Mouse (Mus musculus): ENCODE measurements around the gene Fras1. TPM values are rescaled to one million over a fixed set of nuclear protein-coding genes. Genes with fewer than 3 reads are reported as not detected.

Fras1 gene
- total and polyA plus RNA-seq, 3 experiments, result 2.1 to 5.8 (median 5.4) TPM

DNA sequence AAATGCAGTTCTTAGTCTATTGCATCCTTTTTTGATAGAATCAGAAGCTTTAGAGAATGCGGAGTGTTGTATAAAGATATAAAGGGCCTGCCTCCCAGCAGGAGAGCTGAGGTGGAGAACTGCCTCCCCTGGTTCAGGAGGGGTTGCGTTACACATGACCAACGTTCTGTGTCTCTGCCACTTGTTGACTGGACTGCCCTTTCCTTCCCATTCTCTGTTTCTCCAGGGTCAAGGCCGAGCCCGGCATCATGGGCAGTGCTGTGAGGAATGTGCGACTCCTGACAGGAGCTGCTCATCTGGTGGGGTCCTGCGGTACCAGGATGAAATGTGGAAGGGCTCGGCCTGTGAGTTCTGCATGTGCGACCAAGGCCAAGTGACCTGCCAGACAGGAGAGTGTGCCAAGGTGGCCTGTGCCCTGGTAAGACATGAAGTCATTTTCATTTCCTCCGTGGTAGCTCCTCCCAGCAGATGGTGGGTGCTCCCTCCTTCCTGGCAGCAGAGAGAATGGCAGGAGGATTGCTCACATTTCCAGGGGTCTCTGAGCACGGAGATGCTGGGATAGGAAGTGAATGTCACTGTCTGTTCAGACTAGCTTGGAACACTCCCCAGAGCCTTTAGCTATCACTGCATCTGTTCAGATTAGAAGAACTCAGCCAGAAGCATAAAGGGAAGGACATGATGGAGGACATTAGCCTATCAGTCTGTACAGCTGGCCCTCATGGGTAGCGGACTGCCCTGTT is 181.4 kb downstream of the Fras1 start:
- Histone ChIP-seq H3K4me1 (ENCODE audit: control insufficient read depth in 1 of 2, insufficient read depth in 2 of 2) (peaks cover 0 to 26% of the 10 kb centered on the region in 2 experiments; a peak in 2 of 4 replicates), H3K27ac (ENCODE audit: insufficient read depth, low read depth) (no peak overlapping the region), H3K9me3 (replicated peaks; ENCODE audit: low read length) (no peaks in the 10 kb centered on the region), H3K36me3 (replicated peaks in 1 of 2; ENCODE audit: control insufficient read depth in 1 of 2, insufficient read depth in 1 of 2, low read length in 1 of 2) (peaks cover 0 to 16% of the 10 kb centered on the region in 2 experiments), H3K4me2 (ENCODE audit: insufficient read depth, low read depth, poor library complexity, severe bottlenecking) (no peak overlapping the region), H3K4me3 (replicated peaks in 1 of 3; ENCODE audit: low read depth in 2 of 3, low read length in 2 of 3, poor library complexity in 1 of 3) (no peak overlapping the region), H3K9ac (ENCODE audit: insufficient read depth, low read depth) (no peak overlapping the region), H3K79me2 (replicated peaks; ENCODE audit: control insufficient read depth, extremely low read depth, insufficient read depth, poor library complexity, severe bottlenecking) (no peaks in the 10 kb centered on the region), H3K27me3 (replicated peaks) (no peaks in the 10 kb centered on the region)
- dilution Hi-C loops (cut with MboI; ENCODE audit: extremely low pct_ligation_motif_present, extremely low pct_unique_long_range_greater_than_20kb, low sequenced_read_pairs), result no loop called here
- DNase-seq (ENCODE audit: extremely low read depth), result no peak
- TF ChIP-seq PAX5 (IDR thresholded peaks at IDR 0.05; ENCODE audit: low read length) (no peak), TBP (conservative IDR thresholded peaks at IDR 0.05; ENCODE audit: low read depth, low read length) (no peak), GABPA (IDR thresholded peaks at IDR 0.05; ENCODE audit: insufficient replicate concordance, low read depth, low read length) (no peak), JUND (conservative IDR thresholded peaks at IDR 0.05; ENCODE audit: low read depth, low read length) (no peak)
- in situ Hi-C loops (cut with MboI; ENCODE audit: low pct_ligation_motif_present, low pct_unique_long_range_greater_than_20kb, low sequenced_read_pairs), result no loop called here

GRCm38 (mm10) chr5:96558049-96558804 is 184.5 kb downstream of the Fras1 start:
- dilution Hi-C loops (cut with MboI; ENCODE audit: extremely low pct_ligation_motif_present, extremely low pct_unique_long_range_greater_than_20kb, low sequenced_read_pairs) (no loop called here), in situ Hi-C loops (cut with MboI; ENCODE audit: low pct_ligation_motif_present, low pct_unique_long_range_greater_than_20kb, low sequenced_read_pairs) (no loop called here)
- no peak for TF ChIP-seq MYC (IDR thresholded peaks at IDR 0.05; ENCODE audit: low read depth, low read length)
- no peak for TF ChIP-seq TCF12 (IDR thresholded peaks at IDR 0.05; ENCODE audit: low read depth, low read length)
- TF ChIP-seq POLR2A (IDR thresholded peaks at IDR 0.05; ENCODE audit: low read depth, low read length), result no peak
- TF ChIP-seq ZNF384 (IDR thresholded peaks at IDR 0.05; ENCODE audit: low read depth, low read length), result no peak
- TF ChIP-seq NELFE (IDR thresholded peaks at IDR 0.05; ENCODE audit: low read depth, low read length), result no peak
- no peak for TF ChIP-seq ELF1 (IDR thresholded peaks at IDR 0.05; ENCODE audit: low read depth, low read length)
- no peak for TF ChIP-seq UBTF (IDR thresholded peaks at IDR 0.05; ENCODE audit: low read depth, low read length)
- no peak for TF ChIP-seq ZKSCAN1 (IDR thresholded peaks at IDR 0.05; ENCODE audit: borderline replicate concordance, low read depth, low read length)
- no peak for TF ChIP-seq SMC3 (IDR thresholded peaks at IDR 0.05; ENCODE audit: low read depth, low read length)
- TF ChIP-seq USF1 (IDR thresholded peaks at IDR 0.05; ENCODE audit: low read depth, low read length), result no peak
- Histone ChIP-seq H3K4me3 (replicated peaks in 1 of 3; ENCODE audit: low read depth in 2 of 3, low read length in 2 of 3, poor library complexity in 1 of 3) (no peak overlapping the region), H3K4me2 (ENCODE audit: insufficient read depth, low read depth, poor library complexity, severe bottlenecking) (no peak overlapping the region), H3K36me3 (replicated peaks in 1 of 2; ENCODE audit: control insufficient read depth in 1 of 2, insufficient read depth in 1 of 2, low read length in 1 of 2) (peaks cover 0 to 15% of the 10 kb centered on the region in 2 experiments), H3K9ac (ENCODE audit: insufficient read depth, low read depth) (no peak overlapping the region), H3K9me3 (replicated peaks; ENCODE audit: low read length) (no peaks in the 10 kb centered on the region), H3K27ac (ENCODE audit: insufficient read depth, low read depth) (no peak overlapping the region), H3K4me1 (ENCODE audit: control insufficient read depth in 1 of 2, insufficient read depth in 2 of 2) (peaks cover 0 to 26% of the 10 kb centered on the region in 2 experiments; a peak in 2 of 4 replicates), H3K27me3 (replicated peaks) (no peaks in the 10 kb centered on the region), H3K79me2 (replicated peaks; ENCODE audit: control insufficient read depth, extremely low read depth, insufficient read depth, poor library complexity, severe bottlenecking) (no peaks in the 10 kb centered on the region)
- no peak for DNase-seq (ENCODE audit: extremely low read depth)
